Mouse (Mus musculus) gastrocnemius, postnatal 10 days (tissue): ENCODE data around the gene Kcnip1. TPM values are rescaled to one million over a fixed set of nuclear protein-coding genes. Genes with fewer than 3 reads are reported as not detected.
A peak's percentile ranks its signal among the peaks of the same experiment; 100 is the strongest.

Experiments
- DNase-seq: peaks from one replicate; pipeline ENCODE4 v3.0.0; 2021; ENCODE audit warnings: mixed read lengths
- total RNA-seq, 2 experiments: library from RNA; stranded (reverse); gene quantifications; 2 replicates each; pipeline ENCODE4 v1.2.3; 2021

Kcnip1 gene
- total RNA-seq, 2 experiments from 2014 or later = 0.14 to 0.18 TPM

GRCm38 (mm10) chr11:33668376-33668775 is 324.6 kb downstream of the Kcnip1 start:
- no peak for DNase-seq

- no peak for DNase-seq
These were observed 329.4 kb downstream of the Kcnip1 start for GRCm38 (mm10) chr11:33663599-33663998.

GRCm38 (mm10) chr11:33660016-33660913 is 332.7 kb downstream of the Kcnip1 start:
- DNase-seq = no peak

DNA sequence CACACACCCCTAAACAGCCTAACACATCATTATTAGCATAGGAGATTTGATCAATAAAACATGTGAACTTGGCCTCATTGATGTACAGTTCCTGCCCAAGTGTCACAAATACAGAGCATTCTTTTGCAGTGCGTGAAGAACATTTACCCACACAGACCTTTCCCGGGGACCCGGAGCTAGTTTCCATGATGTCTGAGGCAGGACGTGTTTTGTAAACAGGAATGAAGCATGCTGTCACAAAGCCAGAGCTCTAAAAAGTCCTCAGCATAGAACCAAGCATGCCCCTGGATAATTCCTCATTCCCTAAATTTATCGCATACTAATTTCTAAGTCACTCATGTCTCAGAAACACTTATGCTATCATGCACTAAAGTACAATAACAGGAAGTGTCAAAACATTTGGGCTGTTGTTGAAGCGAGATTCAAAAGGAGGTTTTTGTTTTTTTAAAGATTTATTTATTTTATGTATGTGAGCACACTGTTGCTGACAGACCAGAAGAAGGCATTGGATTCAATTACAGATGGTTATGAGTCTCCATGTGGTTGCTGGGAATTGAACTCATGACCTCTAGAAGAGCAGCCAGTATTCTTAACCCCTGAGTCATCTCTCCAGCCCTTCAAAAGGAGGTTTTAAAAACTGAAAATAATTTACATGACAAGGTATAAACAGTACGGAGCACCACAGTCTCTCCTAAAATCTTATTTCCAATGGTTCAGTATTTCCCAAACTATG is 336.9 kb downstream of the Kcnip1 start:
- no peak for DNase-seq

DNA sequence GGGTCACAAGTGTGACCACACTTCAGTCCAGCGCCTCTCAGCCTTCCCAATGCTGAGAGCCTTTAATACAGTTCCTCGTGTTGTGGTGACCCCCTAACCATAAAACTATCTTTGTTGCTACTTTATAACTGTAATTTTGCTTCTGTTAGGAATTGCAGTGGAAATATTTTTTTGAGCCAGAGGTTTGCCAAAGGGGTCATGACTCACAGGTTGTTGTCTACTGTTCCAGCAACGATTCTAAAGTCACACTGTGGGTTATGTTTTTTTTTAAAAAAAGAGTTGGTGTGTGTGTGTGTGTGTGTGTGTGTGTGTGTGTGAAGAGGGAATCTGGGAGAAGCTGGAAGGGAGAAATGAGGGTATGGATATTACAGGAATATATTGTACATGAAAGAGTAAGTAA is 337.7 kb downstream of the Kcnip1 start:
- no peak for DNase-seq

- DNase-seq = no peak
These were observed 338.5 kb downstream of the Kcnip1 start for GRCm38 (mm10) chr11:33654485-33654884.

DNA sequence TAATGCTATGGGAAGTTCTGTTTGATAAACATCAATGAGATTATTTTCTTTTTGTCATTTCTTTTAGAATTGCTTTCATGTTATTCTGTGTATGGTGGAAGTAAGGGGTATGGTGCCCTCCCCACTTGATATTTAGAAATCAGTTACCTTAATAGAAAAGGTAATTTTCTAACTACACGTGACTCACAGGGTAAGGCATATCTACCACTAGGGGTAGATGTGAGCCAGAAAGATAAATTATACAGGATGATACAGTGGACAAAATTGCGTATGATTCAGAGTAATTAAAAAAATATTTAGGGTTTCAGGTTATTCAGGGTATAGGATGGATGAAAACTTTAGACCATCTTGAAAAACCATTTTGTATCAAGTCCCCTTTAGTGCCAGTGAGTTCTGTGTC is 343.6 kb downstream of the Kcnip1 start:
- no peak for DNase-seq

DNA sequence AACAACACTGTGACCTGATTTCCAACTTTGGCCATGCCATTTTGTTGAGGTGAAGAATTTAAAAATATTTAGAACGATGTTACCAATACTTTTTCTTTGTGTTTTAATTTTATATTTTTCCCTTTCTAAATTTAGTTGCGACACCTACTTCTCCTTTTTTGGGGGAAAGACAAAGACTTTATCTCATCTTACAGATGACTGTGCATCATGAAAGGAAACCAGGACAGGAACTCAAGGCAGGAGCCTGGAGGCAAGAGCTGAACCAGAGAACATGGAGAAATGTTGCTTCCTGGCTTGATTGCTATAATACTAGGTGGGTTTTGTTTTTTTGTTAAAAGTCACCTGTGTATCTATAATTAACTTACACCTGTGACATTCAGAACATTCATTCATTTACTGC is 355.8 kb downstream of the Kcnip1 start:
- no peak for DNase-seq

- no peak for DNase-seq
These were observed 365.7 kb downstream of the Kcnip1 start for GRCm38 (mm10) chr11:33627136-33627742.

- DNase-seq = peak; percentile 75
These were observed 378.7 kb downstream of the Kcnip1 start for GRCm38 (mm10) chr11:33614218-33614617.

GRCm38 (mm10) chr11:33607784-33608183 is 385.2 kb downstream of the Kcnip1 start:
- no peak for DNase-seq

- no peak for DNase-seq
These were observed 389.8 kb downstream of the Kcnip1 start for GRCm38 (mm10) chr11:33603174-33603573.

- DNase-seq = no peak
These were observed 394.0 kb downstream of the Kcnip1 start, which contains the start of gene D130052B06Rik for GRCm38 (mm10) chr11:33598986-33599385. Gene D130052B06Rik, plus strand, starts transcription at chr11:33599302.

GRCm38 (mm10) chr11:33596655-33597054 is 396.3 kb downstream of the Kcnip1 start:
- DNase-seq = no peak

GRCm38 (mm10) chr11:33592826-33593225 is 400.1 kb downstream of the Kcnip1 start:
- no peak for DNase-seq

- no peak for DNase-seq
These were observed 402.2 kb downstream of the Kcnip1 start for GRCm38 (mm10) chr11:33590771-33591170.

GRCm38 (mm10) chr11:33586614-33587013 is 406.3 kb downstream of the Kcnip1 start:
- no peak for DNase-seq

DNA sequence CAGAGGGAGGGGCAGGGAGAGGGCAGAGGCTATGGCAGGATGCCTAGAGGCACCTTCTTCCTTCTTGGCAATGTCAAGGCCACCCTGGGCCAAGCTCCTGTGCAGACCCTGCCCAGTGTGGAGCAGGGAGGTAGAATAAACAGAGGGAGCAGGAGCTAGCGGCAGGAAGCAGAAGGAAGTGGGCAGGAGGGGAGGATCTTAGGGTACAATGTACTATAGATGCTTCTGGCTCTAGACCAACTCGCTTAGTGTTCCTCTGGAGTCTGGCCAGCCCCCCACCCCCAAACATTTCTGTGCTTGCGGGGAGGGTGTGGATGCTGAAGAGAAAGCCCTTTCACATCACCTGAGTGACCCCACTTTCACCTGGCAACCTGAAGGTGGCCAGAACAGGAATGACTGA is 413.3 kb downstream of the Kcnip1 start:
- no peak for DNase-seq
